Mouse (Mus musculus) thymus, adult 2 months (tissue): ENCODE measurements around the gene Cry2. TPM values are rescaled to one million over a fixed set of nuclear protein-coding genes. Genes with fewer than 3 reads are reported as not detected.

Experiments used
- DNase-seq: peaks from one replicate; pipeline ENCODE4 v3.0.0; 2021
- H3K27ac ChIP-seq: fragments of 200-500 bp; 2 replicates; pipeline ENCODE4 v1.5.1; 2012; ENCODE audit warnings: low read length, control low read depth; ENCODE audit not compliant: control insufficient read depth, insufficient read depth
- H3K27me3 ChIP-seq: fragments of 200-500 bp; 2 replicates; pipeline ENCODE4 v1.6.1; 2012; ENCODE audit warnings: mild to moderate bottlenecking, low read length, moderate library complexity, mixed read lengths; ENCODE audit not compliant: control insufficient read depth, insufficient read depth
- H3K36me3 ChIP-seq: fragments of 200-500 bp; 2 replicates; pipeline ENCODE4 v1.6.1; 2012; ENCODE audit warnings: mild to moderate bottlenecking, low read length, moderate library complexity; ENCODE audit not compliant: control insufficient read depth, insufficient read depth
- H3K4me1 ChIP-seq: fragments of 200-500 bp; replicated peaks from 2 replicates; pipeline ENCODE4 v1.6.1; 2012; ENCODE audit warnings: low read length; ENCODE audit not compliant: control insufficient read depth, insufficient read depth
- H3K4me3 ChIP-seq: fragments of 200-500 bp; 2 replicates; pipeline ENCODE4 v1.5.1; 2012; ENCODE audit warnings: mild to moderate bottlenecking, low read length, control low read depth, moderate library complexity; ENCODE audit not compliant: control insufficient read depth, insufficient read depth
- CTCF ChIP-seq: fragments of 200-500 bp; IDR thresholded peaks from 2 replicates; pipeline ENCODE4 v1.5.1; 2012; ENCODE audit warnings: mild to moderate bottlenecking, control low read depth, low read length, moderate library complexity, borderline replicate concordance; ENCODE audit not compliant: control insufficient read depth, poor library complexity, insufficient read depth; ENCODE audit errors: extremely low read depth
- POLR2A ChIP-seq: fragments of 200-500 bp; IDR thresholded peaks from 2 replicates; pipeline ENCODE4 v1.6.1; 2012; ENCODE audit warnings: mild to moderate bottlenecking, low read length, control low read depth, moderate library complexity; ENCODE audit not compliant: control insufficient read depth, poor library complexity, insufficient read depth; ENCODE audit errors: extremely low read depth
- WGBS: fragments of 180-500 bp; shearing (Covaris S2); methylation state at CpG from one replicate; pipeline ENCODE4 v1.1.7; 2018; 5-methylcytosine and 5-hydroxymethylcytosine counted together
- polyA plus RNA-seq: library from polyadenylated mRNA; depleted of rRNA; stranded (reverse); fragments of >200 nt; gene quantifications from 2 replicates; pipeline ENCODE4 v1.2.3, GENCODE M21; 2012

Gene Cry2
- polyA plus RNA-seq, 1 experiment = 16.2 TPM

GRCm38 (mm10) chr2:92365568-92365967 lies 68.3 kb downstream of the Cry2 start:
- no peak overlapping the region for H3K27ac ChIP-seq
- no peak for DNase-seq
- H3K4me1 ChIP-seq = peaks cover 6% of the 10 kb centered on the region; the same call in 1 of the 2 replicates
- 95% methylated on average over 10 of the region's 10 CpGs for WGBS
- TF ChIP-seq CTCF (no peak), POLR2A (no peak)
- no peaks in the 10 kb centered on the region for H3K36me3 ChIP-seq
- no peaks in the 10 kb centered on the region for H3K27me3 ChIP-seq
- H3K4me3 ChIP-seq = no peak overlapping the region

- Histone ChIP-seq H3K27me3 (no peaks in the 10 kb centered on the region), H3K4me3 (no peak overlapping the region), H3K4me1 (peaks cover 6% of the 10 kb centered on the region; the same call in 1 of the 2 replicates), H3K36me3 (peaks cover 13% of the 10 kb centered on the region), H3K27ac (no peak overlapping the region)
- no peak for DNase-seq
- TF ChIP-seq POLR2A (no peak), CTCF (no peak)
- 97% methylated on average over 4 of the region's 4 CpGs for WGBS
These were observed 69.8 kb downstream of the Cry2 start for GRCm38 (mm10) chr2:92364086-92364485.

GRCm38 (mm10) chr2:92362571-92363228 lies 71.1 kb downstream of the Cry2 start:
- TF ChIP-seq POLR2A = no peak
- no peak for TF ChIP-seq CTCF
- H3K27ac ChIP-seq = no peak overlapping the region
- 96% methylated on average over 6 of the region's 6 CpGs for WGBS
- H3K4me3 ChIP-seq = no peak overlapping the region
- H3K27me3 ChIP-seq = no peaks in the 10 kb centered on the region
- H3K4me1 ChIP-seq = peaks cover 6% of the 10 kb centered on the region; the same call in 1 of the 2 replicates
- H3K36me3 ChIP-seq = peaks cover 24% of the 10 kb centered on the region
- no peak for DNase-seq

DNA sequence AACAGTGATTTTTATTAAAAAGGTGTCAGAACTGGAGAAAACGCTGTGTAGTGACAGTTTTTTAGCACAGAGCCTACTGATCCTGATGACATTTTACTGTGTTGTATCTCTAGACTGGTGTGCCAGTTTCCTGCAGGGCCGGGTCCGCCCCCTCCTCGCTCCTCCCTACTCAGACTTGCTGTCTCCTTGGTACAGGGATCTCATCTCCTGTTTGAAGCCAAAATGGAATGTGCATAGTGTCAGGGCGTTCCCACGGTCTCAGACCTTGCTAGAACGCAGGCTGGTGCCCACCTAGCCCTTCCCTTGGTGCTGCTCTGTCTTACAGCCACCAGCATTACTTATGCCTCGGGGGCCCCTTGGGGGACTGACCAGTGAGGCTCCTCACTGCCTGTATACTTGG lies 72.0 kb downstream of the Cry2 start:
- 95% methylated on average over 8 of the region's 8 CpGs for WGBS
- Histone ChIP-seq H3K36me3 (peaks cover 32% of the 10 kb centered on the region), H3K27ac (no peak overlapping the region), H3K27me3 (no peaks in the 10 kb centered on the region), H3K4me3 (no peak overlapping the region), H3K4me1 (no peaks in the 10 kb centered on the region)
- TF ChIP-seq POLR2A (no peak), CTCF (no peak)
- no peak for DNase-seq

DNA sequence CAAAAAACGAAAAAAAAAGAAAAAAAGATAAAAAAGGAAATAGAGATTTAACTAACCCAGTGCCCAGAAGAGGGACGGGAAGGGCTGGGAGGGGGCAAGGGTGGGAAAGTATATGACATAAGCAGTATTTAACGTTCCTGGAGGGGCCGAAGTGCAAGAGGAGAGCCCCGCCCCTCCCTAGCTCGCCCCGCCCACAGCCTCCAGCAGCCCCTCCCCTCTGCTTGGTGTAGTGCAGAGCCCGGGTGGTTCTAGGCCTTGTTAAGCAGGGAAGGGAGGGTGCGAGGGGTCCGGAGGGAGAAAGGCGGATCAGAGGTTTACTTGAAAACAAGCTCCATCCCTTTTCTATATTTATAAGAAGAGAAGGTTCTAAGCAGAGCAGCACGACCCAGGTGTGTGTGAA lies 73.0 kb downstream of the Cry2 start:
- no peak for DNase-seq
- Histone ChIP-seq H3K36me3 (peaks cover 35% of the 10 kb centered on the region), H3K4me3 (no peak overlapping the region), H3K27ac (no peak overlapping the region), H3K27me3 (no peaks in the 10 kb centered on the region), H3K4me1 (no peaks in the 10 kb centered on the region)
- TF ChIP-seq POLR2A = no peak
- WGBS = 75% methylated on average over 12 of the region's 12 CpGs

DNA sequence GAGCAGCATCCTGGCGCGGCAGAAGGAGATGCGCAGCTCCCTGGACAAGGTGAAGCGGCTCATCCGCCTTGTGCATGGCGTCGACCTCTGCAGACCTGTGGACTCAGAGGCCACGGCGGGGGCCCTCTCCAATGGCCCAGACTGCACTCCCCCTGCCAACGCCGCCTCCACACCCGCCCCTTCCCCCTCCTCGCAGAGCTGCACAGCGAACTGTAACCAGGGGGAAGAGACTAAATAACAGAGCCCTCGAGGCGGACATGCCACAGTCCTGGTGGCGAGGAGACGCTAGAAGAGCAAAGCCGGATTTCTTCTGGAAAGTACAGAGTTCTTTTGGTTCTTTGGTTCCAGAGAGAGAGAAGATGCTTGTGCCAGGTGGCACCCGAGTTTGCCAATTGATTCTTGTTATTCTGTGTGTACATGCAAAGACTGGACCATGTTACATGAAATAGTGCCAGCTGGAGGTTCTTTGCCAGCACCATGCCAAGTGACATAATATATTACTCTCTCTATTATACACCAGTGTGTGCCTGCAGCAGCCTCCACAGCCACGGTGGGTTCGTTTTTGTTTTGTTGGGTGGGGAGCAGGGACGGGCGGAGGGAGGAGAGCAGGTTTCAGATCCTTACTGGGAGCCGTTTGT lies 73.5 kb downstream of the Cry2 start:
- TF ChIP-seq POLR2A = no peak
- no peak for TF ChIP-seq CTCF
- no peak for DNase-seq
- H3K27ac ChIP-seq = no peak overlapping the region
- H3K4me3 ChIP-seq = no peak overlapping the region
- WGBS = 95% methylated on average over 25 of the region's 25 CpGs
- no peaks in the 10 kb centered on the region for H3K27me3 ChIP-seq
- H3K36me3 ChIP-seq = peaks cover 35% of the 10 kb centered on the region
- no peaks in the 10 kb centered on the region for H3K4me1 ChIP-seq
